Mouse (Mus musculus) left cerebral cortex, adult 11 months (tissue): ENCODE data around the gene Mrps34.
A peak's percentile ranks its signal among the peaks of the same experiment; 100 is the strongest.
"Not testable (repeated sequence)": the region's sequence is repeated elsewhere in the genome, so short reads cannot be mapped to it uniquely, and the experiment has no call there.

Experiments used
- DNase-seq: peaks from one replicate; pipeline ENCODE4 v3.0.0; 2022; ENCODE audit warnings: low spot score

Mrps34 gene

DNA sequence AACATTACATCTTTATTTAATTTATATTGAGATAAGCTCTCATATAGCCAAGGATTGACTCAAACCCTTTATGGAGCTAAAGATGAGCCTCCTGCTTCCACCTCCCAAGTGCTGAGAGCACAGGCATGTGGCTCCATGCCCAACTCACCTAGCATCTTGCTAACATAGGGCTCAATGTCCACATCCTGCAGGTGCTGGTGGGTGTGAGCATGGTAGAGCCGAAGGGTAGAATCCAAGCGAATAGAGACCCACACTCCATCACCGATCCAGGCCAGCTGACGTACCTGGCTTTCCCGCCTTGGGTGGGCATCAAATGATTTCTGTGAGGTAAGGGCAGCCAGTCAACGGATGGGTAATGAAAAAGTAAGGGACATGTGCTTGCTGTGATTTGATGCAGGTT, 5.1 kb downstream of the Mrps34 start:
- no peak for DNase-seq

DNA sequence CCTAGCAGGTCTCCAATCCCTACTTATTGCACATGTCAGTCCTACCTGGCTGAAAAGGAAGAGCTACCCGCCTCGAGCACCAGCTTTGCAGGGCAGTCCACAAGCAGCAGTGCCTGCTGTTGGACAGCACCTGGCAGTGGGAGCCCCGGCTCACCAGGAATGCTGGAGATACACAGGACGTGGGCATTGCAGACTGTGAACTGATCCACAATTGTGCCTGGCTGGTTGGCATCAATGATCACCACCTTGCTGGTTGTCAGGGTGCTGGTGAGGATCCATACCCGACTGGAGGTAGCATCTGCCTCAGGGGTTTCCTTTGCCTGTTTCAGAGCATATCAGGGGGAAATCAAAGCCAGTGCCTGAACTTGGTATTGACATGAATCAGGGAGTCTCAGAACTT, 7.2 kb downstream of the Mrps34 start:
- no peak for DNase-seq

GRCm38 (mm10) chr17:24902671-24903474, 8.0 kb downstream of the Mrps34 start:
- DNase-seq, result no peak

- DNase-seq, result no peak
Measured at GRCm38 (mm10) chr17:24903767-24904166, 8.9 kb downstream of the Mrps34 start.

- no peak for DNase-seq
Measured at GRCm38 (mm10) chr17:24907591-24907990, 12.7 kb downstream of the Mrps34 start.

GRCm38 (mm10) chr17:24913984-24914383, 19.1 kb downstream of the Mrps34 start:
- DNase-seq, result no peak

DNA sequence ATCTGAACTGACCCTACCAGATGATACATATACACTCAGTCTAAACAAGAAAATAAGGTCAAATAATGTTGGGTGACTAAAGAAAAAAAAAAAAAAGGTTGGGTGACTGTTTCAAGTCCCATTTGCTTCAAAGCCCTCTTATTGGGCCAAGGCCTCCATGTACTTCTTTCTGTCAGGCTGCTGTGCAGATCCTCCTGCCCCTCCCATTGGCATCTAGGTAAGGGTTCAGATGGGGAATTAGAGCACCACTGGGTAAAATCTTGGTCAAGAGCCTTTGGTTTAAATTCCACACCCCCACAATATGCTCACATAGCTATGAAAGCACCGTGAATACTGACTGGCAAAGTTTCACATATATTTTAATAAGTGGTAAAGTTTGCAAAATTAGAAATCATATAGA, 28.3 kb downstream of the Mrps34 start:
- no peak for DNase-seq

- no peak for DNase-seq
Measured at GRCm38 (mm10) chr17:24929506-24929905, 34.6 kb downstream of the Mrps34 start.

GRCm38 (mm10) chr17:24932431-24932830, 37.5 kb downstream of the Mrps34 start:
- DNase-seq, result no peak

DNA sequence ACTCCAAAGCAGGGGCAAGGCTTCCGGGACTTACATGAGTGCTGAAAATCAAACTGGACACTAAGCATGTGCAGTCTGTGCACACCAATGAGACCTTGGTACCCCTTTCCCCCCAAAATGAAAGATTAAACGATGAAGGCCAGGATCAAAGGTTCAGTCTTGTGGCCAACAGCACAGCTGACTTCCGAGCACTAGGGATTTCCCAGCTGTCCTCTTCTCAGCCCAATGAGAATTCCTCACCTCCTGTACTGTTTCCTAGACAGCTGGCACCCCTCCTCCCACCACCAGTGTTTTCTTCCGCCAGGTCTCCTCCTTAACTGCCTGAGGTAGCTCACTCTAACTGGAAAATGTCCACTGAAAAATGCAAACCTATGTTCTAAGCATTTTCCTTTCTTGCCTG, 38.2 kb downstream of the Mrps34 start:
- no peak for DNase-seq

DNA sequence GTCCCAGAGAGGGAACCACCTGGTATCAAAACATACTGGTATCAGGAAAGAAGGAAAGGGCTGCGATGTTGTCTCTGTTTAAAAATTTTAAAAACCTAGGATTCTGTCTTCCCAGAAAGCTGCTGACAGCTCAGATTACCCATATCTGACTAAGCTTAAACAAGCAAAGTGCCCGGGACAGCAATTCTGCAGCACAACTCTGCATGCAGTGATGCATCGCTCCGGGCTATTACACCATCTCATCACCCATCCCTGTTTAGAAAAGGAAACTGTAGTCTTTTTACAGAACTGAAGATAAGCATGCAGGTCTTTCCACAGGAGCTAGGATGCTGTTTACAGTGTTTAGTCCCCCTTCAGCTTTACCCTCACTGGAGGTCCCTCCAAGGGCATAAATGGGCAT, 40.0 kb downstream of the Mrps34 start:
- no peak for DNase-seq

- DNase-seq, result no peak
Measured at GRCm38 (mm10) chr17:24935666-24936065, 40.8 kb downstream of the Mrps34 start.

- DNase-seq, result peak; percentile 91
Measured at GRCm38 (mm10) chr17:24936259-24937237, 41.6 kb downstream of the Mrps34 start, which contains the start of gene Mapk8ip3. TSS of gene Mapk8ip3 (minus strand) at chr17:24936977.

DNA sequence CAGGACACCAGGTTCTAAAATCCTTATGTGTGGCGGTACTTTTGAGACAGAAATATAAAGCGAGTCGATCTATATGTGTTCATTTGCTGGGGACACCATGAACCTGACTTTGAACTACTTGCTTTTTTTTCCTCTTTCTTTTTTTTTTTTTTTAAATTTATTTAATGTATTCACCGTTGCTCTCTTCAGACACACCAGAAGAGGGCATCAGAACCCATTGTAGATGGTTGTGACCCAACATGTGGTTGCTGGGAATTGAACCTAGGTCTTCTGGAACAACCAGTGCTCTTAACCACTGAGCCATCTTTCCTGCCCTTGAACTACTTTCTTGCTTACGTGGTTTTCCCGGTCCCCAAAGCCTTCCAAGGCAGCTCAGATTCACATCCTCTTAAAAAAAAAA, 42.4 kb downstream of the Mrps34 start:
- DNase-seq, result no peak

DNA sequence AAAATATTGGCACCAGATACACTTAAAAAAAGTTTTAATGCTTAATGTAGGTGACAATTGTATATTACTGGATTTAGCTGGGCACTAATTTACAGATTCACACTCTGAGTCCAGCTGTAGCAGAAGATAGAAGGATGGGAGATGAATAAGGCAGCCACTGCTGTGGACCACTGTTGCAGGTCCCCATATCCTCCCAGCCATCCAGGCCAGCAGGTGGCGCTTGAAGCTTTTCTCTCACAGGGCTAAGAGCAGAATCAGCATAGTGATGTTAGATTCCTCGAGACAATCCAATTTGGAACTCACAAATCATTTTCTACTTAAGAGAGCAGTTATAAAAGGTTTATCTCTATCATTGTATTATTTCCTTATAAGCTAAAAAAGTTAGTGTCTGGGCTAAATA, 47.5 kb downstream of the Mrps34 start:
- not testable (repeated sequence) for DNase-seq

DNA sequence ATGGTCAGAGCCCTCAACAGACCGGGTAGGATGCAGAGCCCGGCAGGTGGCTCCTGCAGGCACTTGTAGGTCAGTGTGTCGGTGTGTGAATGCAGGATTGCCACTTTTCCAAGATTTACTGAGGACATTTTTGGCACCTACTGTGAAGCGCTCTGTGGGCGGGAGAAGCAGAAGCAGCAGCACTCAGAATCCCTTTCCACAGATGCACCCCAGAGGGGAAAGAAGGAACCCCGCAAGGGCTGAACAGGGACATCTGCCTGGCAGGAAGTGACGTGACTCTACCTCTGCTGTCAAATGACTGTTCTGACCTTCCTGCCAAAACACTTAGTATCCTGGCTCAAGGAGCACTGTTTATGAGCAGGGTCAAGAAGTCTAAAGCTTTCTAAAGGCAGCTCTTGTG, 48.1 kb downstream of the Mrps34 start:
- peak; percentile 43 for DNase-seq

DNA sequence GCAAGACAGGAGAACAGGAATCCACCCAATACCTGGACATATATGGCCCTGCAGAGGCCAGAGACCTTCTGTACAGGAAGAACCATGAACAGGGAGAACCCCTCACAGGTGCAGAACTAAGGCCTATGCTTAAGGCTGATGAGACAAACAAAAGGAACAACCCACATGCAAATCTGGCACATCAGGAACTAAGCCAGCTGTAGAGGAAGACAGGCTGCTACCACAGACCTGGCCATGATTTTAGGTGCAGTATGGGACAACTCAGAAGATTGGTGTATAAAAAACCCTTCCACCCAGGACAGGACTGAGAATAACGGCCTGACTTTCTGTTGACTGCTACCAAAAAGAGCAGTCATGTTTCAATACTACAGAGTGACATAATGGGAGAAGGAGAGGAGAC, 48.7 kb downstream of the Mrps34 start:
- DNase-seq, result not testable (repeated sequence)
